Mouse (Mus musculus) kidney, adult 9 months (tissue): Measurements from ENCODE around the gene Lat.
A peak's percentile ranks its signal among the peaks of the same experiment; 100 is the strongest.

Source experiments
- DNase-seq: peaks from one replicate; pipeline ENCODE4 v3.0.0; 2022

The Lat gene

GRCm38 (mm10) chr7:126363038-126363437 lies 6.3 kb downstream of the Lat start:
- DNase-seq: no peak

GRCm38 (mm10) chr7:126359049-126359448 lies 10.3 kb downstream of the Lat start:
- no peak for DNase-seq

- DNase-seq: no peak
These were observed 11.0 kb downstream of the Lat start for GRCm38 (mm10) chr7:126358413-126358812.

- DNase-seq: no peak
These were observed 11.5 kb downstream of the Lat start for GRCm38 (mm10) chr7:126357838-126358237.

GRCm38 (mm10) chr7:126356793-126357591 lies 12.4 kb downstream of the Lat start:
- no peak for DNase-seq

- no peak for DNase-seq
These were observed 13.3 kb downstream of the Lat start for GRCm38 (mm10) chr7:126355847-126356597.

- DNase-seq: no peak
These were observed 14.4 kb downstream of the Lat start for GRCm38 (mm10) chr7:126354738-126355614.

- DNase-seq: no peak
These were observed 15.4 kb downstream of the Lat start for GRCm38 (mm10) chr7:126353994-126354365.

GRCm38 (mm10) chr7:126353251-126353993 lies 15.9 kb downstream of the Lat start:
- no peak for DNase-seq

- DNase-seq: no peak
These were observed 17.9 kb downstream of the Lat start for GRCm38 (mm10) chr7:126351419-126351951.

GRCm38 (mm10) chr7:126350748-126351418 lies 18.5 kb downstream of the Lat start:
- no peak for DNase-seq

GRCm38 (mm10) chr7:126348293-126348692 lies 21.1 kb downstream of the Lat start:
- DNase-seq: no peak

GRCm38 (mm10) chr7:126347098-126347497 lies 22.3 kb downstream of the Lat start:
- DNase-seq: no peak

- DNase-seq: no peak
These were observed 23.4 kb downstream of the Lat start for GRCm38 (mm10) chr7:126345969-126346368.

- DNase-seq: no peak
These were observed 23.8 kb downstream of the Lat start for GRCm38 (mm10) chr7:126345557-126345956.

GRCm38 (mm10) chr7:126340896-126341295 lies 28.5 kb downstream of the Lat start:
- no peak for DNase-seq

- DNase-seq: peak; percentile 59
These were observed 29.2 kb downstream of the Lat start for GRCm38 (mm10) chr7:126340206-126340618.

GRCm38 (mm10) chr7:126339521-126339971 lies 29.8 kb downstream of the Lat start:
- DNase-seq: no peak

GRCm38 (mm10) chr7:126338906-126339305 lies 30.5 kb downstream of the Lat start:
- no peak for DNase-seq

GRCm38 (mm10) chr7:126335556-126335955 lies 33.8 kb downstream of the Lat start:
- DNase-seq: no peak

- DNase-seq: no peak
These were observed 36.7 kb downstream of the Lat start for GRCm38 (mm10) chr7:126332691-126333090.
